In the genomic region with DNA sequence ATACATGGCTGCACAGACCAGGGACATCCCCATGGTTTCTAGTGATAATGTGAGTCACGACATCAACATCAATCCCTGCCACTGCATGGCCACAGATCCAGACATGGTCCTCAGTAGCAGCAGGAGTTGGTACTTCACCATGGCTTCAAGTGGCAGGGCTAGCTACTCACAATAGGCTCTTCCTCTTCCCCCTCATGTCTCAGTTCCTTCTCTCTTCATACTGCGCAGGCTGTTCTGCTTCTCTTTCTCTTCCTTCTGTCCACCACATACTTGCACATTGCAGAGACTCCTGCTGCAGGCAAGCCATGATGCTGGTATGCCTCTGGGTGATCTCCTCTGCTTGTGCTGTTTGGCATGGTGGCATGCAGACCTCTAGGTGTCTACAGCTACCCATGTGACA, we compare ENCODE assay signal across 17 mouse cellular contexts. TPM values are rescaled to one million over a fixed set of nuclear protein-coding genes. Genes with fewer than 3 reads are reported as not detected.
DNase-seq lines count a peak whose midpoint lies in the region; ATAC-seq lines count a peak whose summit lies in the region.
"Had no signal": no experiment of that assay in that cellular context is flagged by ENCODE, and none has a peak within 500 bp of the region (broad histone marks: within the 10 kb centered on the region; RNA-seq: fewer than 3 reads in every experiment).

No protein-coding gene starts in this region.

- ATAC-seq in common myeloid progenitor, adult 5-6 weeks (replicated peaks; ENCODE audit: low read depth, poor library complexity, severe bottlenecking) = 0 out of 2 replicates have a peak, but pooled peaks have one; percentile 32
- ATAC-seq in megakaryocyte progenitor cell, adult 5-6 weeks (replicated peaks; ENCODE audit: poor library complexity) = peak; percentile 54; the same call in 1 of the 2 replicates
- ATAC-seq: activated CD4-positive, CD25-positive, alpha-beta regulatory T cell, adult 4 months; forebrain, embryonic 16.5 days; midbrain, embryonic 13.5 days had no signal

- peak; percentile 16 for DNase-seq in adrenal gland, postnatal 14 days
- DNase-seq in adrenal gland, postnatal 25 days = no peak
- DNase-seq in right cerebral cortex, adult 18-20 months = no peak
- no peak for DNase-seq in lung, postnatal 14 days
- no peak for DNase-seq in cerebellum, adult 8-10 months
- DNase-seq: cerebellum, postnatal 10 days; gastrocnemius, postnatal 25 days; heart, postnatal 36 days; kidney, adult 8-10 months; kidney, postnatal 10 days; left cerebral cortex, postnatal 4 days; thymus, postnatal 25 days had no signal

RNA-seq across cellular contexts. Expression of gene Htt, which starts 11.9 kb away (rescaled TPM):
- total RNA-seq in adrenal gland, postnatal 14 days (2021) = 24.6 and 25.8 TPM in 2 replicates
- 35.4 and 37.6 TPM in 2 replicates for total RNA-seq in adrenal gland, postnatal 25 days (2021)
- total RNA-seq in common myeloid progenitor, adult 5-6 weeks (2017) = 23.5 and 29.6 TPM in 2 replicates
- total RNA-seq in megakaryocyte progenitor cell, adult 5-6 weeks (2015) = 19.0 and 27.3 TPM in 2 replicates
- 19.6 and 24.4 TPM in 2 replicates for total RNA-seq in megakaryocyte progenitor cell, adult 5-6 weeks (2017)
